In genomic region chr4:40239409-40240271, GRCm38 (mm10) we compare ENCODE assay signal across 8 mouse cellular contexts. TPM values are rescaled to one million over a fixed set of nuclear protein-coding genes. Genes with fewer than 3 reads are reported as not detected.
A peak's percentile ranks its signal among the peaks of the same experiment; 100 is the strongest.
DNase-seq lines count a peak whose midpoint lies in the region; ATAC-seq lines count a peak whose summit lies in the region.

TSS of gene Ddx58 (minus strand) at chr4:40239828.

- no peaks in the 10 kb centered on the region for H3K9me3 ChIP-seq in intestine, embryonic 14.5 days (ENCODE audit: control insufficient read depth, low read length)
- no peaks in the 10 kb centered on the region for H3K9me3 ChIP-seq in liver, embryonic 16.5 days (replicated peaks; ENCODE audit: control insufficient read depth, low read length)
- no peaks in the 10 kb centered on the region for H3K9me3 ChIP-seq in neural tube, embryonic 11.5 days (ENCODE audit: control insufficient read depth, low read length)

- peaks cover 3% of the 10 kb centered on the region; the same call in 1 of the 2 replicates for H3K4me1 ChIP-seq in intestine, embryonic 14.5 days (replicated peaks; ENCODE audit: control insufficient read depth, insufficient read depth, low read length)
- H3K4me1 ChIP-seq in liver, embryonic 16.5 days (ENCODE audit: control insufficient read depth, low read depth, low read length), result peaks cover 6% of the 10 kb centered on the region; the same call in 1 of the 2 replicates
- H3K4me1 ChIP-seq in neural tube, embryonic 11.5 days (ENCODE audit: control insufficient read depth, insufficient read depth, low read length), result 0 out of 2 replicates have a peak, but pooled peaks cover 3% of the 10 kb centered on the region

- H3K4me3 ChIP-seq in intestine, embryonic 14.5 days (ENCODE audit: low read depth, low read length), result peak within 1 kb of the TSS; percentile 56
- H3K4me3 ChIP-seq in liver, embryonic 16.5 days (ENCODE audit: low read depth, low read length), result peak within 1 kb of the TSS; percentile 68
- H3K4me3 ChIP-seq in neural tube, embryonic 11.5 days (ENCODE audit: low read depth, low read length), result peak within 1 kb of the TSS; percentile 48

- H3K27ac ChIP-seq in intestine, embryonic 14.5 days (ENCODE audit: low read depth), result peak within 1 kb of the TSS; percentile 4; the same call in 1 of the 2 replicates
- H3K27ac ChIP-seq in liver, embryonic 16.5 days (ENCODE audit: low read length), result peak within 1 kb of the TSS; percentile 46; the same call in 1 of the 2 replicates
- no peak within 1 kb of the TSS for H3K27ac ChIP-seq in neural tube, embryonic 11.5 days (ENCODE audit: low read depth, low read length)

- peak; percentile 11 for DNase-seq in right cerebral cortex, postnatal 25 days
- DNase-seq in right cerebral cortex, postnatal 14 days, result no peak
- peak; percentile 8 to 22 for DNase-seq in cerebellum, postnatal 14 days
- peak; percentile 17 for DNase-seq in gastrocnemius, postnatal 25 days
- peak; percentile 80 for DNase-seq in intestine, embryonic 14.5 days (ENCODE audit: low spot score)
- peak; percentile 46 for DNase-seq in neural tube, embryonic 11.5 days (ENCODE audit: low spot score)
- DNase-seq in left cerebral cortex, adult 9 months (ENCODE audit: low spot score in 2 of 2), result no peak

- H3K27me3 ChIP-seq in intestine, embryonic 14.5 days (replicated peaks; ENCODE audit: control insufficient read depth, insufficient read depth, low read length), result no peaks in the 10 kb centered on the region
- H3K27me3 ChIP-seq in liver, embryonic 16.5 days (ENCODE audit: control insufficient read depth, insufficient read depth, low read depth, low read length), result no peaks in the 10 kb centered on the region
- H3K27me3 ChIP-seq in neural tube, embryonic 11.5 days (ENCODE audit: control insufficient read depth, insufficient read depth, low read length), result no peaks in the 10 kb centered on the region

- under 1% methylated on average over 35 of the region's 35 CpGs for WGBS in intestine, embryonic 14.5 days
- WGBS in liver, embryonic 16.5 days (ENCODE audit: insufficient replicate concordance), result under 1% methylated on average over 35 of the region's 35 CpGs
- WGBS in neural tube, embryonic 11.5 days, result 3% methylated on average over 34 of the region's 35 CpGs

- peak within 1 kb of the TSS; percentile 55 for H3K4me2 ChIP-seq in intestine, embryonic 14.5 days (ENCODE audit: low read length)
- peak within 1 kb of the TSS; percentile 72 for H3K4me2 ChIP-seq in liver, embryonic 16.5 days (ENCODE audit: low read depth, low read length)
- peak within 1 kb of the TSS; percentile 78 for H3K4me2 ChIP-seq in neural tube, embryonic 11.5 days (ENCODE audit: low read depth)

- peak within 1 kb of the TSS; percentile 20 for H3K9ac ChIP-seq in intestine, embryonic 14.5 days (ENCODE audit: low read length)
- peak within 1 kb of the TSS; percentile 48 for H3K9ac ChIP-seq in liver, embryonic 16.5 days (ENCODE audit: low read depth, low read length)
- H3K9ac ChIP-seq in neural tube, embryonic 11.5 days (ENCODE audit: low read length), result peak within 1 kb of the TSS; percentile 50

- peak; percentile 62 for ATAC-seq in intestine, embryonic 14.5 days (replicated peaks; ENCODE audit: low FRiP score, low TSS enrichment, low read depth)
- peak; percentile 66 for ATAC-seq in liver, embryonic 16.5 days (ENCODE audit: low read depth)
- peak; percentile 48 for ATAC-seq in neural tube, embryonic 11.5 days (ENCODE audit: insufficient read depth, low FRiP score, low TSS enrichment)

- no peaks in the 10 kb centered on the region for H3K36me3 ChIP-seq in intestine, embryonic 14.5 days (ENCODE audit: control insufficient read depth, insufficient read depth, low read length)
- no peaks in the 10 kb centered on the region; the same call in 1 of the 2 replicates for H3K36me3 ChIP-seq in liver, embryonic 16.5 days (ENCODE audit: control insufficient read depth, insufficient read depth)
- no peaks in the 10 kb centered on the region for H3K36me3 ChIP-seq in neural tube, embryonic 11.5 days (ENCODE audit: control insufficient read depth, insufficient read depth, low read length)

RNA-seq across cellular contexts. Expression of gene Ddx58, which starts in this region (rescaled TPM):
- 1 to 10 TPM; 2.1 to 3.5 TPM for total RNA-seq in gastrocnemius, postnatal 25 days (2021)
- polyA plus RNA-seq in intestine, embryonic 14.5 days (2014; fragmentation: Nextera tagmentation; extraction: Ambion mirVana), result 6.4 and 8.2 TPM in 2 replicates
- polyA plus RNA-seq in liver, embryonic 16.5 days (2015; fragmentation: Nextera tagmentation; extraction: Ambion mirVana), result 5.7 and 6.0 TPM in 2 replicates
- 2.8 and 4.1 TPM in 2 replicates for polyA plus RNA-seq in neural tube, embryonic 11.5 days (2014; fragmentation: Nextera tagmentation; extraction: Ambion mirVana)

Comparison
In these comparisons a context has a peak if more than half of its experiments do, and no peak if none do; other contexts are left out.
1. DNase-seq: peak in right cerebral cortex, postnatal 25 days (single experiment), cerebellum, postnatal 14 days (2 of 2), gastrocnemius, postnatal 25 days (single experiment), intestine, embryonic 14.5 days (single experiment) and neural tube, embryonic 11.5 days (single experiment); none in right cerebral cortex, postnatal 14 days (single experiment) and left cerebral cortex, adult 9 months (0 of 2).
2. Peak in every context shown above with its lines, with median percentiles within 50 percentile points of each other: ATAC-seq, H3K4me2 ChIP-seq, H3K4me3 ChIP-seq and H3K9ac ChIP-seq.